Mouse (Mus musculus): ENCODE measurements around the gene Sppl2c.

GRCm38 (mm10) chr11:104206573-104206972 lies 20.4 kb downstream of the Sppl2c start:
- TF ChIP-seq E2F4 (IDR thresholded peaks at IDR 0.05; ENCODE audit: insufficient replicate concordance, low read depth, low read length) = no peak
- no peak for TF ChIP-seq EP300 (IDR thresholded peaks at IDR 0.05; ENCODE audit: low read length)
